Mouse (Mus musculus) C2C12 (cell line): Measurements from ENCODE around the gene Psmd9. TPM values are rescaled to one million over a fixed set of nuclear protein-coding genes. Genes with fewer than 3 reads are reported as not detected.

Experiments used
- H3K27me3 ChIP-seq: one replicate; pipeline ENCODE4 v1.6.1; 2011; ENCODE audit not compliant: control insufficient read depth, insufficient read depth, insufficient read length
- H3K36me3 ChIP-seq: one replicate; pipeline ENCODE4 v1.6.1; 2011; ENCODE audit not compliant: control insufficient read depth, insufficient read depth
- H3K4me3 ChIP-seq: one replicate; pipeline ENCODE4 v1.5.1; 2011; ENCODE audit warnings: mild to moderate bottlenecking, control low read depth; ENCODE audit not compliant: poor library complexity, insufficient read depth, severe bottlenecking
- H3K79me2 ChIP-seq: one replicate; pipeline ENCODE4 v1.6.1; 2011; ENCODE audit not compliant: control insufficient read depth, insufficient read depth
- H3K79me3 ChIP-seq: one replicate; pipeline ENCODE4 v1.6.1; 2011; ENCODE audit warnings: low read depth, control low read depth
- H3ac ChIP-seq: one replicate; pipeline ENCODE3; 2011; ENCODE audit warnings: low read depth; ENCODE audit not compliant: control insufficient read depth, insufficient read length
- CEBPB ChIP-seq: IDR thresholded peaks from one replicate; pipeline ENCODE4 v1.6.1; 2011; ENCODE audit warnings: low read depth, mild to moderate bottlenecking, control low read depth, moderate library complexity
- CTCF ChIP-seq: IDR thresholded peaks from one replicate; pipeline ENCODE4 v1.5.1; 2011; ENCODE audit not compliant: control insufficient read depth, insufficient read depth, insufficient read length
- FOSL1 ChIP-seq: IDR thresholded peaks from one replicate; pipeline ENCODE4 v1.8.0; 2011; ENCODE audit warnings: mild to moderate bottlenecking, low read length; ENCODE audit not compliant: poor library complexity, insufficient read depth, severe bottlenecking
- MAX ChIP-seq: IDR thresholded peaks from one replicate; pipeline ENCODE4 v1.6.1; 2011; ENCODE audit warnings: mild to moderate bottlenecking, control low read depth
- MYOD1 ChIP-seq: IDR thresholded peaks from one replicate; pipeline ENCODE4 v1.6.1; 2011; ENCODE audit warnings: low read depth; ENCODE audit not compliant: control insufficient read depth, insufficient read length
- MYOG ChIP-seq: IDR thresholded peaks from one replicate; pipeline ENCODE4 v1.6.1; 2011; ENCODE audit not compliant: control insufficient read depth, insufficient read length; ENCODE audit errors: extremely low read depth
- USF1 ChIP-seq: IDR thresholded peaks from one replicate; pipeline ENCODE4 v1.6.1; 2011; ENCODE audit warnings: low read depth, mild to moderate bottlenecking, control low read depth, moderate library complexity
- polyA plus RNA-seq: library from polyadenylated mRNA; unstranded; fragments of >200 nt; fragmentation: generic; extraction: Trizol; gene quantifications from one replicate; pipeline ENCODE4 v1.2.1, GENCODE M21; 2012; ENCODE audit warnings: missing spikeins

The Psmd9 gene
- polyA plus RNA-seq, 1 experiment = 33.2 TPM

- Histone ChIP-seq H3K36me3 (no peaks in the 10 kb centered on the region), H3K79me3 (no peaks in the 10 kb centered on the region), H3ac (no peak overlapping the region), H3K27me3 (no peaks in the 10 kb centered on the region), H3K79me2 (no peaks in the 10 kb centered on the region), H3K4me3 (no peak overlapping the region)
- TF ChIP-seq CTCF (no peak), MYOD1 (no peak), MYOG (no peak), USF1 (no peak), MAX (no peak), CEBPB (no peak), FOSL1 (no peak)
Observed at GRCm38 (mm10) chr5:123281336-123282136, 112.3 kb downstream of the Psmd9 start.

GRCm38 (mm10) chr5:123285174-123285573 is 116.0 kb downstream of the Psmd9 start:
- TF ChIP-seq FOSL1 (no peak), MYOG (no peak), MAX (no peak), USF1 (no peak), CEBPB (no peak), MYOD1 (no peak), CTCF (no peak)
- Histone ChIP-seq H3K36me3 (no peaks in the 10 kb centered on the region), H3K79me2 (no peaks in the 10 kb centered on the region), H3K79me3 (no peaks in the 10 kb centered on the region), H3K27me3 (peaks cover 24% of the 10 kb centered on the region), H3ac (no peak overlapping the region), H3K4me3 (no peak overlapping the region)

- Histone ChIP-seq H3ac (no peak overlapping the region), H3K79me3 (no peaks in the 10 kb centered on the region), H3K79me2 (no peaks in the 10 kb centered on the region), H3K4me3 (no peak overlapping the region), H3K36me3 (no peaks in the 10 kb centered on the region), H3K27me3 (peaks cover 32% of the 10 kb centered on the region)
- TF ChIP-seq CEBPB = no peak
- TF ChIP-seq MAX = no peak
- no peak for TF ChIP-seq MYOD1
- no peak for TF ChIP-seq FOSL1
- no peak for TF ChIP-seq CTCF
- no peak for TF ChIP-seq MYOG
- no peak for TF ChIP-seq USF1
Observed at GRCm38 (mm10) chr5:123288079-123288478, 118.9 kb downstream of the Psmd9 start.

GRCm38 (mm10) chr5:123294653-123295052 is 125.4 kb downstream of the Psmd9 start:
- Histone ChIP-seq H3K4me3 (no peak overlapping the region), H3K79me2 (no peaks in the 10 kb centered on the region), H3K36me3 (no peaks in the 10 kb centered on the region), H3K27me3 (peaks cover 26% of the 10 kb centered on the region), H3K79me3 (no peaks in the 10 kb centered on the region), H3ac (no peak overlapping the region)
- TF ChIP-seq MYOD1 = no peak
- no peak for TF ChIP-seq USF1
- no peak for TF ChIP-seq MYOG
- no peak for TF ChIP-seq CTCF
- no peak for TF ChIP-seq MAX
- no peak for TF ChIP-seq FOSL1
- no peak for TF ChIP-seq CEBPB

- Histone ChIP-seq H3K27me3 (peaks cover 19% of the 10 kb centered on the region), H3K79me3 (no peaks in the 10 kb centered on the region), H3K36me3 (no peaks in the 10 kb centered on the region), H3K4me3 (no peak overlapping the region), H3K79me2 (no peaks in the 10 kb centered on the region), H3ac (no peak overlapping the region)
- TF ChIP-seq CTCF (no peak), MYOG (no peak), USF1 (no peak), CEBPB (no peak), MYOD1 (no peak), FOSL1 (no peak), MAX (no peak)
Observed at GRCm38 (mm10) chr5:123296224-123296806, 127.1 kb downstream of the Psmd9 start.
